Mouse (Mus musculus) kidney, adult 18-20 months (tissue): ENCODE data around the gene A630089N07Rik.

Source experiments
- DNase-seq: peaks from one replicate; pipeline ENCODE4 v3.0.0; 2021

The A630089N07Rik gene

DNA sequence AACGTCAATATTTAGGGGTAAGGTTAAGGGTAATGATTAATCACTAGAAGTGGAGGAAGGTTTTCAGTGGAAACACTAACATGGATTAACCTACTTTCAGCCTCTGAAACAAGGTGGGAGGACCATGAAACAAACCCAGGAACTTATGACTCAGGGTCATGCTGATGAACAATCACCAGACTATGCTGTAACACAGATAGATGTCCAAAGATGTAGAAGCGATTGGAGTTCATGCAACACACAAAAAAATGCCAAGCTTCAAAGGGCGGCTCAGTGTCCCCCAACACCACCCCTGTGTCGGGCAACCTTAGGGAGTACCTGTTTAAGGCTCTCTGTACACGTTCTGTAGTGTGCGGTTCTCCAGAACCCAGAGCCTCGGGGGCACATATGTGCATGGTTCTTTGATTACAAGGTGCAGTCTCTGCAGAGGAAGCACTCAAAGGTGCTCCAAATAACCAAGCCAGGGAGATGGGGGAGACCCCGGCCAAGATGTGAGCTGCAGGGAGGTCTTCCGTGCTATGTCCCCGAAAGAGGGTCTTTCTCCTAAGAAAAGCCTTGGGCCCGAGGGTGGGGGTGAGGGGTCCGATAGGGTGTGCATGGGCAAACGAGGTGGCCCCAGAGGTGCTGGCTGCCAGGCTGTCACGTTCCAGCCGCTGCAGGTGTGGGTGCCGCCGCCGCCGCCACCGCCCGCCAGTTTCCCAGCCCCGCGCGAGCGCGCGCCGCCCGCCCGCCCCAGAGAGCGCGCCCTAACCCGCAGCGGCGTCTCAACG, 120.7 kb downstream of the A630089N07Rik start:
- no peak for DNase-seq

DNA sequence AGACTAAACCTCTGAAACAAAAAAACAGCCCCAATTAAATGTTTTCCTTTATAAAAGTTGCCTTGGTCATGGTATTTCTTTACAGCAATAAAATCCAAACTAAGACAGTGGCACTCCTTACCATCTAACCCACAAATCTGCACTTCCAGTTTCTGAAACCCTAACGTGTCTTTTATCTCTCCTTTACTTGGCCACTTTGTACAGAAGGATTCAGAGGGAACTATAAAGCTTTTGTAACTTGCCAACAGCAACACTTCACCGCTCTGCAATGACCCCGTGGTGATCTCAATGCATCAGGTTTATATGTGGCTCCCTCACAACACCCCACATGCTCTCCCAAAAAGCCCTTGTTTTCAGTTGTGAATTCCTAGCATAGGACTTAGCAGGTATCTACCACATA, 121.9 kb downstream of the A630089N07Rik start:
- DNase-seq: no peak

- DNase-seq: no peak
These were observed 123.8 kb downstream of the A630089N07Rik start for GRCm38 (mm10) chr16:97958401-97958973.

GRCm38 (mm10) chr16:97957626-97958025, 124.6 kb downstream of the A630089N07Rik start:
- DNase-seq: no peak

DNA sequence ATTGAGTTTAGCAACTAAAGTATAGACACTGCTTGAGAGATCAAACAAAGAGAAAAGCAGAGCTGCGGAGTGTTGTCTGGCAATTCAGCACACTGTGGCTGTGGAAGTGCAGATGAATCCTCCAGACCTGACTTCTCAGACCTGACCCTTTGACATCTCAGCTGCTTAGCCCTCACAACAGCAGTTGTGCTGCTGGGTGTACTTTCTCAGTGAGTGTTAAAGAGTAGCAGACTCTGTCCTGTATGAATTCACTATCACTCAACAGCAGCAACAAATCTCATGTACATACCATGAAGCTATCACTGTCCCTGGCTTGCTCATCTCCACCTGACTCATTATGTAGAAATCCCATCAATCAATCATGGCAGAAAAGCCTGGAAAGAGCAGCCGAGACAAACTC, 126.2 kb downstream of the A630089N07Rik start:
- DNase-seq: no peak

DNA sequence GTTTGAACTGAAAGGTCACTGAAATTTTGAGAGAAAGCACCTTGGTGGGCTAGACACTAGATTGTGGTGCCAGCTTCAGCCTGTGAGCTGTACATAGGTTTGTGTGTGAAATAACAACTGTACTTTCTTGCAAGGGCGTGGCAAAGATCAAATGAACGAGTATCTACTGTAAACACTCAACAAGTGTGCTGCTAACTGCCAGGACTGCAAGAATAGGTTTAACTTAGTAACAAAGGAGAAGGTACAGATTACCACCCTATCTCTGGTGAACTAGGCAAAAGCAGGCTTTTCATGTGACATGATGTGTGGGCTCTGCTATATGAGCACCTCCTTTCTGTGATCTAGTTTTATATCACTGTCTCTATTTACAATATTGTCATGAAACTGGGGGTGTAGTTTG, 128.9 kb downstream of the A630089N07Rik start:
- DNase-seq: no peak

GRCm38 (mm10) chr16:97952801-97953200, 129.4 kb downstream of the A630089N07Rik start:
- DNase-seq: no peak

DNA sequence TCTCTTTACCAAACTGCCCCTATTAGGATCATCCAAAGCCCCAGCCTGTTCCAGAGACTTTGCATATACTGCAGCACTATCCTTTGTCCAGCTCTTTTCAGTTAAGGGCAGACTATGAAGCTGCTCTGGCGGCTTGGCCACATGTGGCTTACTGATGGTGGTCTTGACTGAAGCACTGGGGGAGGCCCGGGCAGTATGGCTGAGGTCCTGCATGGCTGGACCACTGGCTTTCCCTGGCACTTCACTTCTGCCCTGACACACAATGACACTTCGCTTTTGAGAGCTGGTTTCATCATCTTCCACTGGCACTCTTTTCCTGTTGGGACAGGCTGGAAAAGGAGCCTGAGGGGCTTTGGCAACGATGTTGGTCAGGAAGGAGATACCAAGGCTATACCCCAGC, 129.9 kb downstream of the A630089N07Rik start:
- DNase-seq: no peak
